Mouse (Mus musculus) embryonic facial prominence, embryonic 11.5 days (tissue): ENCODE measurements at regions not wholly inside any gene's neighbourhood (a gene's known extent, or its start where the extent isn't known, plus 50 kb on each side); places are given as distances from the start of the nearest gene placed in this dataset.
A peak's percentile ranks its signal among the peaks of the same experiment; 100 is the strongest.

Experiments
- ATAC-seq: fragments of 200-750 bp; cut with Nextera tagmentation; replicated peaks from 2 replicates; pipeline ENCODE4 v1.8.0; 2017; ENCODE audit warnings: low read depth; ENCODE audit not compliant: insufficient number of reproducible peaks, low FRiP score, low TSS enrichment
- DNase-seq: peaks from one replicate; pipeline ENCODE4 v3.0.0-alpha.2; 2015; ENCODE audit warnings: low spot score
- H3K27ac ChIP-seq: fragments of 300-500 bp; sonication (generic); replicated peaks from 2 replicates; pipeline ENCODE4 v1.5.1; 2014; ENCODE audit warnings: mild to moderate bottlenecking, low read depth, low read length, control low read depth
- H3K27me3 ChIP-seq: fragments of 300-500 bp; sonication (generic); 2 replicates; pipeline ENCODE4 v1.6.1; 2014; ENCODE audit warnings: mild to moderate bottlenecking, low read length, moderate library complexity, mixed read lengths; ENCODE audit not compliant: control insufficient read depth, insufficient read depth
- H3K36me3 ChIP-seq: fragments of 300-500 bp; sonication (generic); replicated peaks from 2 replicates; pipeline ENCODE4 v1.6.1; 2014; ENCODE audit warnings: low read depth, mild to moderate bottlenecking, low read length, moderate library complexity, mixed read lengths; ENCODE audit not compliant: control insufficient read depth, insufficient read depth
- H3K4me1 ChIP-seq: fragments of 300-500 bp; sonication (generic); 2 replicates; pipeline ENCODE4 v1.6.1; 2014; ENCODE audit warnings: low read length, mixed read lengths; ENCODE audit not compliant: control insufficient read depth, insufficient read depth
- H3K4me2 ChIP-seq: fragments of 300-500 bp; sonication (generic); 2 replicates; pipeline ENCODE4 v1.6.1; 2014; ENCODE audit warnings: low read depth, mild to moderate bottlenecking, control low read depth, low read length, moderate library complexity
- H3K4me3 ChIP-seq: fragments of 300-500 bp; sonication (generic); 2 replicates; pipeline ENCODE4 v1.5.1; 2014; ENCODE audit warnings: low read depth, low read length, control low read depth
- H3K9ac ChIP-seq: fragments of 300-500 bp; sonication (generic); replicated peaks from 2 replicates; pipeline ENCODE4 v1.6.1; 2014; ENCODE audit warnings: mild to moderate bottlenecking, control low read depth, low read length
- H3K9me3 ChIP-seq: fragments of 300-500 bp; sonication (generic); replicated peaks from 2 replicates; pipeline ENCODE4 v1.6.1; 2016; ENCODE audit warnings: mild to moderate bottlenecking, low read length, inconsistent platforms, mixed read lengths; ENCODE audit not compliant: control insufficient read depth
- WGBS: fragments of 180-500 bp; shearing (Covaris S2); extraction: QIAGEN DNeasy Blood & Tissue Kit; methylation state at CpG from one replicate; pipeline ENCODE4 v1.1.7; 2014; 5-methylcytosine and 5-hydroxymethylcytosine counted together

- H3K36me3 ChIP-seq: no peaks in the 10 kb centered on the region
- H3K4me1 ChIP-seq: no peaks in the 10 kb centered on the region
- ATAC-seq (no peak), DNase-seq (no peak)
- H3K27ac ChIP-seq: no peak overlapping the region
- H3K4me2 ChIP-seq: no peak overlapping the region
- H3K27me3 ChIP-seq: no peaks in the 10 kb centered on the region
- no peak overlapping the region for H3K9ac ChIP-seq
- H3K4me3 ChIP-seq: no peak overlapping the region
- 88% methylated on average over 6 of the region's 6 CpGs for WGBS
- no peaks in the 10 kb centered on the region for H3K9me3 ChIP-seq
Measured at GRCm38 (mm10) chr3:27815201-27815695, 80.9 kb downstream of the Tmem212 start.

- Histone ChIP-seq H3K4me1 (no peaks in the 10 kb centered on the region), H3K9me3 (no peaks in the 10 kb centered on the region), H3K36me3 (no peaks in the 10 kb centered on the region), H3K27ac (no peak overlapping the region), H3K4me2 (no peak overlapping the region), H3K4me3 (no peak overlapping the region), H3K27me3 (no peaks in the 10 kb centered on the region), H3K9ac (no peak overlapping the region)
- DNase-seq (no peak), ATAC-seq (no peak)
- WGBS: 76% methylated on average over 5 of the region's 5 CpGs
Measured at GRCm38 (mm10) chr3:27804271-27804670, 91.9 kb downstream of the Tmem212 start.

- Histone ChIP-seq H3K36me3 (no peaks in the 10 kb centered on the region), H3K27ac (no peak overlapping the region), H3K4me3 (no peak overlapping the region), H3K9ac (no peak overlapping the region), H3K4me1 (no peaks in the 10 kb centered on the region), H3K4me2 (no peak overlapping the region), H3K27me3 (no peaks in the 10 kb centered on the region), H3K9me3 (no peaks in the 10 kb centered on the region)
- no peak for DNase-seq
- WGBS: 32% methylated on average over 3 of the region's 3 CpGs
- ATAC-seq: no peak
Measured at GRCm38 (mm10) chr3:27791633-27791951, 80.5 kb upstream of the Fndc3b start.

- no peaks in the 10 kb centered on the region for H3K36me3 ChIP-seq
- no peak overlapping the region for H3K4me3 ChIP-seq
- no peak for DNase-seq
- no peaks in the 10 kb centered on the region for H3K27me3 ChIP-seq
- H3K9ac ChIP-seq: no peak overlapping the region
- H3K9me3 ChIP-seq: no peaks in the 10 kb centered on the region
- H3K27ac ChIP-seq: no peak overlapping the region
- no peak overlapping the region for H3K4me2 ChIP-seq
- H3K4me1 ChIP-seq: no peaks in the 10 kb centered on the region
- 0 out of 2 replicates have a peak, but pooled peaks have one; percentile 23 for ATAC-seq
- WGBS: 77% methylated on average over 13 of the region's 13 CpGs
Measured at GRCm38 (mm10) chr3:27790932-27791632, 80.0 kb upstream of the Fndc3b start.

GRCm38 (mm10) chr3:27783926-27784325, 72.8 kb upstream of the Fndc3b start:
- DNase-seq: no peak
- Histone ChIP-seq H3K9me3 (no peaks in the 10 kb centered on the region), H3K36me3 (no peaks in the 10 kb centered on the region), H3K4me3 (no peak overlapping the region), H3K27me3 (no peaks in the 10 kb centered on the region), H3K9ac (no peak overlapping the region), H3K4me1 (no peaks in the 10 kb centered on the region), H3K4me2 (no peak overlapping the region), H3K27ac (no peak overlapping the region)
- ATAC-seq: no peak
- 76% methylated on average over 2 of the region's 2 CpGs for WGBS

- Histone ChIP-seq H3K9ac (no peak overlapping the region), H3K36me3 (no peaks in the 10 kb centered on the region), H3K4me3 (no peak overlapping the region), H3K4me1 (no peaks in the 10 kb centered on the region), H3K4me2 (no peak overlapping the region), H3K27ac (no peak overlapping the region), H3K27me3 (no peaks in the 10 kb centered on the region), H3K9me3 (no peaks in the 10 kb centered on the region)
- DNase-seq (no peak), ATAC-seq (no peak)
- WGBS: 79% methylated on average over 4 of the region's 4 CpGs
Measured at GRCm38 (mm10) chr3:27783476-27783875, 72.4 kb upstream of the Fndc3b start.

GRCm38 (mm10) chr3:27782056-27782765, 71.1 kb upstream of the Fndc3b start:
- 0 out of 2 replicates have a peak overlapping the region, but pooled peaks have one; percentile 19 for H3K4me2 ChIP-seq
- H3K9ac ChIP-seq: peak overlapping the region; percentile 44
- H3K9me3 ChIP-seq: no peaks in the 10 kb centered on the region
- WGBS: 19% methylated on average over 19 of the region's 19 CpGs
- H3K27me3 ChIP-seq: no peaks in the 10 kb centered on the region
- no peak overlapping the region for H3K4me3 ChIP-seq
- ATAC-seq (peak; percentile 86), DNase-seq (peak; percentile 43)
- no peaks in the 10 kb centered on the region for H3K4me1 ChIP-seq
- no peak overlapping the region for H3K27ac ChIP-seq
- H3K36me3 ChIP-seq: no peaks in the 10 kb centered on the region

- no peaks in the 10 kb centered on the region for H3K27me3 ChIP-seq
- no peaks in the 10 kb centered on the region for H3K36me3 ChIP-seq
- H3K4me1 ChIP-seq: no peaks in the 10 kb centered on the region
- H3K4me2 ChIP-seq: no peak overlapping the region
- H3K4me3 ChIP-seq: no peak overlapping the region
- ATAC-seq: no peak
- no peak for DNase-seq
- H3K27ac ChIP-seq: no peak overlapping the region
- H3K9me3 ChIP-seq: no peaks in the 10 kb centered on the region
- no peak overlapping the region for H3K9ac ChIP-seq
- 45% methylated on average over 7 of the region's 7 CpGs for WGBS
Measured at GRCm38 (mm10) chr3:27779892-27780291, 68.8 kb upstream of the Fndc3b start.
